Mouse (Mus musculus): Measurements from ENCODE around the gene Strip1.
"Not testable (repeated sequence)": the region's sequence is repeated elsewhere in the genome, so short reads cannot be mapped to it uniquely, and the experiment has no call there.

The Strip1 gene

GRCm38 (mm10) chr3:107631523-107631958, at the start of gene Strip1:
Gene Strip1, minus strand, starts transcription at chr3:107631694.
- DNase-seq (ENCODE audit: low spot score): peak; percentile 80

DNA sequence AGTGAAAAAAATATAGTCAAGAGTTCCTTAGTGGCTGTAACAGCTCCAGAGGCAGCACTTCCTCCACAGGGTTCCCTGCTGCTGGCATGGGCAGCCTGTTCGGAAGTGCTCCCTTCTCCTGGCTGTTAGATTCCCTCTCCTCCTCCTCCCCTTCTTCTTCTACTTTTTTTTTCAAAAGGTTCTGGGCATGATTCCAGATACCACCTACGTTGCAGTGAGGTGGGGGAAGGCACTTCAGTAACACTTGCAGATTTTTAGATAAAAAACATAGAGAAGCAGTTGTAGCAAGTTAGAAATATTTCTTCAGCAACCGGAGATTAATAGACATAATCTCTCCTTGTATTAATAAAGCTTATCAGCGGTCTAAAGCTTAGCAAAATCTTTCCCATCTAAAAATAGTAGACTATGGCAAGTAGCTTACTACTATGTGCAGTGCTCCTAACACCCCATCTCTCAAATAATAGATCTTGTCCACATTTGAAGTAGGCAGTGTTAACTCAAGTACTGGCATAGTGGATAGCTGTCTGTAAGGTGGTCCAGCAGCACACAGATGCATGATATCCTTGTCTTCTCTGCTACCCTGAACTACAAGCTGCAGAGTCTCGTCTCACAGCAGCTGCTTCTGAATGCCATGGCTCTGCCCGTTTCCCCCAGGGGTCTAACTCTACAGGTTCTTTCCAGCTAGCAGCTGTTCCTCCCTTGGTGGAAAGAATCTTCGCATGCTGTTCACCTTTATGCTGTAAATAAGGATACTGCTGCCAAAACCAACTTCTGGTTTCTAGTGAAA, 49.5 kb upstream of the Strip1 start:
- no peak for DNase-seq (ENCODE audit: low spot score)

DNA sequence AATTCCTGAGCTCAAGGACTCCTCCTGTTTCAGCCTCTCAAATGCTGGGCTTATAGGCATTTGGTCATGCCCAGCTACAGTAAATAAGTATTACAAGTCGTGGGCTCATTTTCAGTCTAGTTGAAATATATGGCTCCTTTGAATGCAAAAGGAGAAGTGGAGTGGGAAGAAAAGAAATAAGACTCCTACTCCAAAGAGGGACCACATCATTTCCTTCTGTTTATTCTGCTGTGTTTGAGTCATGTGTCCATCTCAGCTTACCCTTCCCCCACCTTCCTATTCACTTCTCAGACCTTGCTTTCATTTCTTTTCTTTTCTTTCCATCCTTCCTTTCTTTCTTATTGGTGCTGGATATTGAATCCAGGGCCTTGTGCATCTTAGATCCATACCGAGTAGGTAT, 40.0 kb upstream of the Strip1 start:
- DNase-seq (ENCODE audit: low spot score): no peak

GRCm38 (mm10) chr3:107670500-107670899, 39.0 kb upstream of the Strip1 start:
- DNase-seq (ENCODE audit: low spot score): no peak

GRCm38 (mm10) chr3:107668786-107669185, 37.3 kb upstream of the Strip1 start:
- DNase-seq (ENCODE audit: low spot score): no peak

DNA sequence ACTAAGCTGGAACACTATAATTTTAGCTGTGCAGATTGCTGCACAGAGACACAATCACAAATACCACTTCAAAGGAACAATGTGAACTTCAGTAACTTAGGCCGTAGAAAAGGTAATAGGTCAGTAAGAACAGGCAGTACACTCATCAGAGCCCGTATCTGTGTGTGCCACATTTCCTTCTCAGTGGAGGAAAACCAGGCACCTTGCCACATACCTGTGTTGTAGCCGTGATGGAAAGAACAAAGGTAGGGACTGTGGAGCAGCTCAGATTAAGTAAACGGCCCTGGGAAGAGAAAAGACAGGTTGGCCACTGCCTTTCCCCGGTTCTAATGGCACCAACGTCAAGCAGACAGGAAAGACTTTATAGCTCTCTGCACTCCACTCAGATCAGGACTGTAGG, 35.9 kb upstream of the Strip1 start:
- no peak for DNase-seq (ENCODE audit: low spot score)

GRCm38 (mm10) chr3:107664641-107665040, 33.1 kb upstream of the Strip1 start:
- no peak for DNase-seq (ENCODE audit: low spot score)

GRCm38 (mm10) chr3:107659000-107659399, 27.5 kb upstream of the Strip1 start:
- no peak for DNase-seq (ENCODE audit: low spot score)

GRCm38 (mm10) chr3:107656888-107657287, 25.4 kb upstream of the Strip1 start:
- DNase-seq (ENCODE audit: low spot score): no peak

- no peak for DNase-seq (ENCODE audit: low spot score)
Measured at GRCm38 (mm10) chr3:107656151-107656550, 24.7 kb upstream of the Strip1 start.

- DNase-seq (ENCODE audit: low spot score): no peak
Measured at GRCm38 (mm10) chr3:107655491-107655890, 24.0 kb upstream of the Strip1 start.

- DNase-seq (ENCODE audit: low spot score): no peak
Measured at GRCm38 (mm10) chr3:107654861-107655260, 23.4 kb upstream of the Strip1 start.

GRCm38 (mm10) chr3:107652968-107653367, 21.5 kb upstream of the Strip1 start:
- no peak for DNase-seq (ENCODE audit: low spot score)

DNA sequence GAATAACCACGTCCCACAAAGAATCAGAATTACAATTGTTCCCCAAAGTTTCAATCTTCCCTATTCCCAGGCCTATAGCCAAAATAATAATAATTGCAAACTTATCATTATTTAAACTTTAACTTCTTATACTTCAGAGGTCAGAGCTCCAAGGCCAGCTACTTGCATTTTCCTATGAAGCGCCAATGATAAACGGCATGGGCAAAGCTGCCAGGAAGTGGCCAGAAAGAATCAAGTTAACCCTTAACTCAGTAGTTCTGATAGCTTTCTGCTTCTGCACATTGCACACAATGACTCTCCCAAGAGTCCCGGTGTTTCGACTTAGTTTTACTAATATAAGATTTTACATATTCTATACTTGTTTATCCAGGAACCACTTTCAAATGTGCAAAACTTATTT, 18.8 kb upstream of the Strip1 start:
- DNase-seq (ENCODE audit: low spot score): not testable (repeated sequence)

DNA sequence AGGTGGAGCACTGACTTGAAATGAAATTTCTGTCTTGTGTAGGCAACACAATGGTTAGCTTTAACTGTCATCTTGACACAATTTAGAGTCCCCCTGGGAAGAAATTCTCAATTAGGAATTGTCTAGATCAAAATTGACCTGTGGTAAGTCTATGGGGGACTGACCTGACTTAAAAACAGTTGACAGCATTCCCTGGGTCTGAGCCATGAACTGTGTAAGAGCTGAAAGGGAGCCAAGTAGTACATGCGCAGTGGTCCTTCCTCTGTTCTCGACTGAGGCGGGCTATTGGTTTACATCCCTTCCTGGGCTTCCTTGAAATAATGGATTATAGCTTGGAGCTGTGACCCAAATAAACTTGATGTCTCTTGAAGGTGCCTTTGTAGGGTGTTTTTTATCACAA, 15.5 kb upstream of the Strip1 start:
- no peak for DNase-seq (ENCODE audit: low spot score)

GRCm38 (mm10) chr3:107637606-107638172, 6.2 kb upstream of the Strip1 start:
- no peak for DNase-seq (ENCODE audit: low spot score)

DNA sequence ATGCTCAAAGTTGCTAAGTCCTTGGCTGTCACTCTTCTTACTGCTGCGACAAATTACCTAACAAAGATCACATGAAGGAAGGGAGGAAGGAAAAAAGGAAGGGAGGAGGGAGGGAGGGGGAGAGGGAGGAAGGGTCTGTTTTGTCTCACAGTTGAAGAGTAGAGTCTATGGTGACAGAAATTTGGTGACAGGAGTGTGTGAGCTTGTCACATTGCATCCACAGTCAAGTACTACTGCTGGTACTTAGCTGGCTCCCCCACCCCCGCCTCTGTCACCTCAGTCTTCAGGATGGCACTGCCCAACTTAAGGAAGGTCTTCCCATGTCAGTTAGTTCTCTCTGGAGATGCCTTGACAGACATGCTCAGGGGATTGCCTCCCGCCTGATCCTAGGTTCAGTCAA, 4.7 kb upstream of the Strip1 start:
- DNase-seq (ENCODE audit: low spot score): no peak

DNA sequence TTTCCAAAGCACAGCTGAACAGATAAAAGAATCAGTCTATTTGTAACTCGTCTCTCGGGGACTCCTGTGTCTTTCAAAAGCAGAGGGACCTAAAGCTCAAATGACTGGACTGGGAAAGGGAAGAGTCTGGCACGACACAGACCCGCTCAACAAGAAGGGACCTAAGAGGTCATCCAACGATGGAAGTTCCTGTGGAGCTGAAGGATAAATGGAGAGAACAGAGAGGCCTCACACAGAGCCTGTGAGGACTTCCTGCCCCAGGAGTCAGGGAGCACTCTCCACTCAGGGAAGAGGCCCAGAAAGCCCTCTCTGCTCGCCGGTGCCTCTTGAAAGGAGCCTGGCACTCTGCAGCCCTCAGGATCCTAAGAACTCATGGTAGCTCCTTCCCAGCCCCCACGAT, 4.3 kb upstream of the Strip1 start:
- no peak for DNase-seq (ENCODE audit: low spot score)

- no peak for DNase-seq (ENCODE audit: low spot score)
Measured at GRCm38 (mm10) chr3:107633906-107634305, 2.4 kb upstream of the Strip1 start.

- DNase-seq (ENCODE audit: low spot score): no peak
Measured at GRCm38 (mm10) chr3:107632786-107633185, 1.3 kb upstream of the Strip1 start.

DNA sequence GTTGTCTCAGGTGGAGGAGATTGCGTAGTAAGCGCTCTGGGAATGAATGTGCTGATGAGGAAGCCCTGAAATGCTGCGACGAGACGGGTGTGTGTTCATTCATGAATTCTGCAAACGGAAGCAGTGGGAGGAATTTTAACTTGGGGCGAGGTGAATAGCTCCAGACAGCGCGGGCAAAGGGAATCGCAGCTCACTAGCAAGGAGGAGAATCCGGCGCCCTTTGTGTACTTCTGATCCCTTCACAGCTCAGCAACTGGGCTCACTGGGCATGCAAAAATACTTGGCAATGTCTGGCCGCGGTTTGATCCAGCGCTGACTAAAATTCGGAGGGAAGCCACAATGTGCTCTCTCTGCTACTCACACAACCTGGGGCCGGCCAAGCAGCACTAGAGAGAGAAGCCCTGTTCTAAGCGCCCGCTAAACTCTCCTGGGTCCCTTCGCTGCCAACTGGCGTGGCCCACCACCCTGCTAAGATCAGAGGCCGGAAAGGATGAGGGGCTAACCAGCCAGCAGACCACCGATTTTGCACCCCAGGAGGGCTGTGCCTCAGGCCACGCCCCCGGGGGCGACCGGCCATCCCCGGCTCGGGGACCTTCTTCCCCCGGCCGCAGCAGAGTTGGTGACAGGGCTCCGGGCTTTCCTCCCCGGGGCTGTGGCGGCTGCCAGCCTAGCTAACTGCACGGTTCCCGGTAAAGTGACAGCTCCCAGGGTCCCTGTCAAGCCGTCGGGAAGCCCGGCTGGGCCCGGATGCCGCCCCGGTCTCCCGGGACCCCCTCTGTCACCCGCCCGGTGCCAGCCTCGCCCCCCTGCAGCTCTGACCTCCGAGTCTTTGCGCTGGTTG, 592 bp downstream of the Strip1 start, which contains the start of gene Gm10961:
Gene Gm10961, plus strand, starts transcription at position 641 of the 841 bp plus-strand sequence.
- no peak for DNase-seq (ENCODE audit: low spot score)

GRCm38 (mm10) chr3:107629411-107629810, 2.1 kb downstream of the Strip1 start:
- no peak for DNase-seq (ENCODE audit: low spot score)

DNA sequence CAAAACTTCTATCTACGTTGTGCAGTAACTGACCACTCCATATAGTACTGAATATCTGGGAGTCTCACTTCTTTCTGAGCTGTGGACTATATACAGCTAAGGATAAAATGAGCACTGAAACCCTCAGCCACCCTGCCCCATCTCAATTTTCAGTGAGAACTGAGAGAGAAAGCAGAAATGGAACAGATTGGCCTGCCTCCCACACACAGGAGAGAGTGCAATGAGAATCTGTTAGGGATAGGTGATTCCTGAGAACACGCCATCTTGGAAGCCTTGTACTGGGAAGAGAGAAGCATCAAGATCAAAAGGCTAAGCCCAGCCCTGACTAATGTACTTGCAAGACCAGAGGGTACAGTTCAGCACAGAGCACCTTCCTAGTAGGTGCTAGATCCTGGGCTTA, 2.9 kb downstream of the Strip1 start:
- DNase-seq (ENCODE audit: low spot score): no peak

All from spleen, adult 12 weeks (tissue).